Mouse (Mus musculus) gastrocnemius, postnatal 25 days (tissue): ENCODE measurements around the gene Sparcl1. TPM values are rescaled to one million over a fixed set of nuclear protein-coding genes. Genes with fewer than 3 reads are reported as not detected.

Experiments used
- DNase-seq: peaks from one replicate; pipeline ENCODE4 v3.0.0; 2022
- long read RNA-seq, 2 experiments: library from polyadenylated mRNA; stranded (forward); transcript quantifications; one replicate each; pipeline ENCODE4 v2.0.0; 2021
- total RNA-seq, 2 experiments: library from RNA; stranded (reverse); gene quantifications; 1 replicate in 1 of 2; 2 replicates in 1 of 2; pipeline ENCODE4 v1.2.3; 2021

Gene Sparcl1
- 100 to 1,000 TPM; 106 to 110 TPM for total RNA-seq
- long read RNA-seq, experiment 1, transcript Sparcl1-201 (11 exons, 2,759 nt) = major isoform, 45 of 72 reads
- long read RNA-seq, experiment 1, partial matches to known transcripts = 25 of 72 reads
- long read RNA-seq, experiment 1, other reads (novel, unspliced or antisense) = 2 of 72 reads
- long read RNA-seq, experiment 2, transcript Sparcl1-201 (11 exons, 2,759 nt) = major isoform, 126 of 157 reads
- long read RNA-seq, experiment 2, partial matches to known transcripts = 21 of 157 reads
- long read RNA-seq, experiment 2, other reads (novel, unspliced or antisense) = 10 of 157 reads

- peak; percentile 62 for DNase-seq
Measured at GRCm38 (mm10) chr5:104113491-104114172, at the start of gene Sparcl1. Gene Sparcl1, minus strand, starts transcription at chr5:104113733.

DNA sequence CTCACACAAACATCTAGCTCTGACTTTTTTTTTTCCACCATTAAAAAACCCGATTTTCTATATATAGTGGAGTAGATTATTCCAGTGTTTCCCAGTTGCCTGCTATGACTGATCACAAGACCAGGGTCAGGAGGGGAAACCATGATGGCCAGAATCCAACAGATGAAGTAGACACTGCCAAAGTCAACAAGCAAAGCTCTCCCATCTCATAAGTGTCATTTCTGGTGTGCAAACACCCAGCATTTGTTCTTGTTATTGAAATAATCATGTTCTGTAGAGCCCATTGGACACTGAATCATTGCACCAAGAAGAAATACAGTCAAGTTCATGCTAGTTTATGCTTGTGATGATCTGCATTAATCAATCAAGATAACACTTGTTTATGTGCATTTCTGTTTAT, 47.9 kb upstream of the Sparcl1 start:
- peak; percentile 14 for DNase-seq

GRCm38 (mm10) chr5:104160581-104160980, 47.0 kb upstream of the Sparcl1 start:
- DNase-seq = no peak

DNA sequence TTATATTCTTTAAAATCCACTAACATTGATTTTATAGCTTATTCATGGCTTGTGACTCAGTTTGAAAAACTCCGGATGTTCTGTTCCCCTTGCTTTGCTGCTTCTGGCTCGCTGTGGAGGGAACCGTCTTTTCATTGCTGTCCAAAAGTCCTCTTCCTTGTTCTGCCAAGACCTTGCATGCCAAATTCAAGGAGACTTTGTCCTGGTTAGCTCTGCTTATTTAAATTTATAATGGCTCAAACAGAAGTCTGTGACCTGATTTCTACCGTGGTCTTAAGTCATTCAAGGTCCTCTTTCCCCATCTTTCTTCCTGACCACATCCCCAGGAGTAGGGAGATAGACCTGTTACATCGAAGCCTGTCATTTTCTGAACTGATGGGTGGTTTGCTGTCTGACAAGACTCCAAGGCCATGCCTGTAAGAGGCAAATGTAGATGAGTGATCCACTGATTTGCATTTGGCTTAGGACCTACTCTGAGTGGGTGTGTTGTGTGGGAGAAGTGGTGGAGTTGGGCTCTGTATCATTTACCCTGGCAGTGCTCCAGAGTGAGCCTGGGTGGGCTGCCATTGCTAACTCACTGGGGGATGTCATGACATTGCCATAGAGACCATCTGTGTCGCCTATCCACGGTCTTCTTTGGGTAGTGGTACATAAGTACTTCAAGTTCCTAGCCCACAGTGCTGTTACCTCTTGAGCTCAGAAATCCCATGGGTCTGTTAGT, 45.0 kb upstream of the Sparcl1 start:
- peak; percentile 11 for DNase-seq

- no peak for DNase-seq
Measured at GRCm38 (mm10) chr5:104157701-104158100, 44.2 kb upstream of the Sparcl1 start.

GRCm38 (mm10) chr5:104150196-104150595, 36.7 kb upstream of the Sparcl1 start:
- DNase-seq = no peak

DNA sequence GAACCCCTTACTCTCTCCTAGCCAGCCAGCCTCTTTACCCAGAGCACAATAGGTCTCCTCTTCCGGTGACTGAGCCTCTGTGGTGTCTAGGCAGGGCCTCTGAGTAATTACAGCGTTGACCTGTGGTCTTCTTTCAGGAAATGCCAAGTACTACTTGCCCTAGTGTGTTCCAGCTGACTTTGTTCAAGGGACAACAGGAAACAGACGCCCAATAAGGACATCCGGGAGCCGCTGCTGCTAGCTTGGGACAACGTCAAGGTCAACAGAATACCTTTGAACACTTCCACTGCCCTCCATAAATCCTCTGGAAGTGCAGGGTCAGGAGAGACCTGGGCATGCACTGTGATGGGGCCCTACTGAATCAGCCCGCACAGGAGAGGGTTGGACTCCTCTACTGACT, 35.8 kb upstream of the Sparcl1 start:
- no peak for DNase-seq

DNA sequence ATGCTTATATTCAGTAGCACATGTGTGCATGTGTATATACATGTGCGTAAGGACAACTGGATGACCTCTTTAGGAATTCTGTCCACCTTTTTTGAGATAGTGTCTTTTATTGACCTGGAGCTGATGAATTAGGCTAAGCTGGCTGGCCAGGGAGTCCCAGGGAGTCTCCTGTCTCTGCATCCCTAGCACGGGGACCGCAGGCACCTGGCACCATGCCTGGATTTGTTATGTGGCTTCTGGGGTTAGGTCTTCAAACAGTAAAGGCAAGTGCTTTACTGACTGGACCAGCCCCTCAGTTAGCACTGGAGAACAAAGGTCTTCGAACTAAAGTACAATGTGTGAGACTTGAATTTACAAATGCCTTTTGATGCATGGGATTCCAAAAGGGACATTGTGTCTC, 30.5 kb upstream of the Sparcl1 start:
- no peak for DNase-seq

GRCm38 (mm10) chr5:104141067-104141466, 27.5 kb upstream of the Sparcl1 start:
- DNase-seq = no peak

DNA sequence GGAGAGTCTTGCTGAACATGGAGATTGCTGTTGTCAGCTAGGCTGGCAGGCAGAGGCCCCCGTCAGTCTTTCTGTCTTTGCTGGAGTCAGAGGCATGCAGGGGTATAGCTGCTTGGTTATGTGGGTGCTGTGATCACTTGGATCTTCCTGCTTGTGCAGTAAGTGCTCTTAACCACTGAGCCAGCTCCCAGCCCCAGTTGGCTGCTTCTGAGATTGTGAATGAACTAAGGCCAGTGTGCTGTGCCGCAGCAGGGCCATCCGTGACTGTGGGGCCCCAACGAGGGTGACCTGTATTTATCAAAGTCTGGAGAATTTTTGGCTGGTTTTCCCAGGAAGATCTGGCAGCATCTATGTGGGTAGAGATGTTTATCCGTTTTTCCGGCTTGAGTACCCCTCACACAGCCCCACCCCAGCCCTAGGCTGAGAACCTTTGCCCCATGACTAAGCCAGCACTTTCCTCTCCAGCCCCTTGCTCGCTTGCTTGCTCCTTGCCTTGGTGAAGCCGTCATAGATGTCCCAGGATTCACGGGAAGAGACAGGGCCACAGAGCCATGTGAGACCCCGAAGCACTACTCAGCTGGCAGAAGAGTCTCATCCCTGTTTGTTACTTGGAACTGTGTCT, 24.5 kb upstream of the Sparcl1 start:
- no peak for DNase-seq

DNA sequence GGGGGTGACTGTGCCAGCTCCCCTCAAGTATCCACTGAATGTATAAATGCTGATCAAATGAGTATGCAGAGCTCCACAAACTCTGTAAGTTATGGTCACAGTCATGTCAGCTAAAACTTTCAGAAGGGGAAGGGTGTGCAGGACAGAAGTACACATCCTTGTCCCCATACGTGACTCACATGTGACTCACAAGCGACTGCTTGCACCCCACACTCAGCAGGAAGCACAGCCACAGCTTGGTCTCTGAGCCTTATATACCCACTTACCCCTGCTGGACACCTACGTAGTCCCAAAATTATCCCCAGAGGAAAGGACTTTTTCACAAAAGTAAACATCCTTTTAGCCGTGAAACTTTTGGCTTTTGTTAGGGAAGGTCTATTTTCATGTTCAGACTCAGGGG, 20.2 kb upstream of the Sparcl1 start:
- no peak for DNase-seq

GRCm38 (mm10) chr5:104131544-104131943, 18.0 kb upstream of the Sparcl1 start:
- peak; percentile 19 for DNase-seq

GRCm38 (mm10) chr5:104130891-104131290, 17.4 kb upstream of the Sparcl1 start:
- no peak for DNase-seq

DNA sequence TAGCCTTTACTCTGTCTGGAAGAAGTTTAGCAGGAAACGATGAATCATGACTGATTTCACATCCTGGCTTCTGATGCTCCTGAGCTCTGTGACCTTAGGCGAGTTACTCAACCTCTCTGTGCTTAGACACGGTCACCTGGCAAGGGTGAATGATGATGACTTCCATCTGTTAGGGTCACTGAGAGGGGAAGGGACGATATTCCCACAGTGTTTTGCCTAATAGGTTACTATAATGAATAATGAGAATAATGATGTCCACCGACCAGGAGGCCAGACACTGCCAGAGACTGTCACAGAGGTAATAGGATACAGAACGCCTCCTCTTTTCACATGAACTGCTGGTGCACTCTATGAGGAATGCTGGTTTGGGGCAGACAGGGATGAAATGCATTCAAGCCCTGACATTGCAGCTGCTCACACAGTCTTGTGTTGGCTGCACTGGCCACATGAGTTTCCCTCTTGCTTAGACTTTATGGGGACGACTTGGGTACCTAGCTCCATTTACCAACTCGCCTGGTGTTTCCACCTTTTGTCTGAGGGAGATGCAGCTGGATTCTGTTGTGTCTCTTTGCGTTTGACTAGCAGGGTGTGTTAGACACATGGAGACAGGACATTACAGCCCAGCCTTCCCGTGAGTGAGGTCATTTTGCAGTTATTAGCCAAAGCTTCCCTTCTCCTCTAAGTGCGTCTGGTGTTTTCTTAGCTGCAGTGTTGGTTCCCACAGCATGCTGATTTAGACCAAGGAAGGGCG, 14.9 kb upstream of the Sparcl1 start:
- peak; percentile 38 for DNase-seq

- peak; percentile 11 for DNase-seq
Measured at GRCm38 (mm10) chr5:104127351-104127750, 13.8 kb upstream of the Sparcl1 start.

DNA sequence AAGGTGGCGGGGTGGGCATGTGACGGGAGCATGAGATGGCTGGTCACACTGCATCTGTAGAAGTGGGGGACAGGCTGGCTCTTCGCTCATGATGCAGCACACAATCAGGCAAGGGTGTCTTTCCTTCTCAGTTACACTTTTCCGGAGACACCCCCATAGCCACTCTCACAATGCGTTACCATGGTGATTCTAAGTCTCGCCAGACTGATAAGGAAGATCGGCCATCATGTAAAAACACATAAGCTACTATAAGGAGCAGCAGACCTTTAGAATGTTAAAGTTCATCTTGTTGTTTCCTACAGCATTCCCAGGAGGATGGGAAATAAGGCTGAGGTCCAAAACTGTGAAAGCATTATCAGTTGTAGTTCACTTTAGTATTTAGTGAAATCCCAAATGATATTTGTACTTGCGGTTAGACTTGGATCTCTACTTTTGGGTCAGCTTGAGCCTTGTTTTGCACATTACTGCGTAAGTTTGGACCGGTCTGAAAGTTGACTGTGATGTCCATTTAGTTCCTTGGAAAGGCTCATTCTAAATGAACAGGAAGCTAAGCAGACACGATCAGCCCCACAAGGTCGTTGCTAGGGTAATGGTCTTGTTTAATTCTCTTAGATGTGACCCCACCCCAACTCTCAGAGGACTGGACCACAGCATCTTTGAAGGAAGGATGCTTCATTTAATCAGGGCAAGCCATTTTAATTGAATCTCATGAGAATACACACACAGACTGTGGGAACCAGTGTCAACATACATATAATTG, 13.2 kb upstream of the Sparcl1 start:
- no peak for DNase-seq

DNA sequence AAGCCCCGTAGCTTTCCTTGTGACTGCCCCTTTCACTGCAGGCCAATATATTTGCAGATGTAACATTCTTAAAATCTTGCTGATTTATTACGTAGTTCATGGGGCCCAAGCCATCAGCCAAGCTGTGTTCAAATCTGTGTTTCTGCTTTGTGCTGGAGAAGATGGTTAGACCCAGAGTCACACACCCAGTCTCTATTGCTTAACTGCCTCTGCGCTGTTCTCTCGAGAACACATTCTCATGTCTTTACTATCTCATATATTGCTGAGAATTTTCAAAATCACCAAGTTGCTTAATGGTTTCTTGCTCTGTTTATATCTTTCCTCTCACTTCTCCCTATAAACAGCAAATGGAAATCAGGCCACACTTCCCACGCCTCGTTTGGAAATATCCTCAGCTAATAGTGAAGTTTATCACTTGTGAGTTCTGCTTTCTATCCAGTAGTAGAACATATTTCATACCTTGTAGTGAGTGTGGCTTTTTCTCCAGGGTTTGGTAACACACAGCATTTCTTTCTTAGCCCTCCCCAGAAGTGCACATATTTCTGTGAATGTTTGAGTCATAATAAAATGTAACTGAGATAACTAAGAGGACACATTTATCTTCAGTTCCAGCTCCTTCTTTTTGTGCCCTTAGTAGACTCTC, 10.6 kb upstream of the Sparcl1 start:
- DNase-seq = no peak

DNA sequence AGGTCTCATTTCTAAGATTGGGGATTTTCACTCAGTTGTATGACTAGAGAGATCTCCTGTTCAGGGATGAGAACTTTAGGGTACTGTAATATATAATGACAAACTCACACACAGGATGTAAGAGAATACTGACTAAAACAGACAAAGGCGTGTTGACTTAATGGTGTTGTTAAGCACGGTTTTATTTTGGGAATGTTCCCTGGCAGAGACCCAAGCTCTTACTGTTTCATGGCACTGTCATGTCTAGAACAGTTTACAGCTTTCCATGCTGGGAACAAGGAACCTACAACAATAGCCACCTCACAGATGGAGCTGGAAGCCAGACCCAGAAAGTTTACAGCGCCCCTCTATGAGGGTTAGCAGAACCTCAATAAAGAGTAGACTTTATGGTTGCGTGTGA, 2.4 kb upstream of the Sparcl1 start:
- DNase-seq = peak; percentile 17

GRCm38 (mm10) chr5:104115118-104115517, 1.6 kb upstream of the Sparcl1 start:
- DNase-seq = peak; percentile 74

DNA sequence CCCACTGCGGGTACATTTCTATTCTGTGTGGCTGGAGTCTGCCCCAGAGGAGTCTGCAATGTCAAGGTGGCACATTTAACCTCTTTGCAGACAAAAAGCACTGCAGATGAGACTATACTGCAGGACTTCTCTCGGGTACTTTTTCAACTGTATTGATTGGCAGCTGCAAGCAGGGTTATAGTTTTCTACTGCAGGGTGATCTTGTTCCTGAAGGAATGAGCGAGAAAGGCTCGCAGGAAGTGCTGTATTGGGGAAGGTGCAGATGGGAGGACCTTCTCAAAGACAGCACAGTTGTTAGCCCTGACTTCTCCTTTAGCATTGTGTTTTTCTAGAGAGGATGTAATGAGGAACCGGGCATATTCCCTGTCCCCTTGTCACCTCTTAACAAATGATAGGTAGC, 1.0 kb downstream of the Sparcl1 start:
- DNase-seq = no peak

- peak; percentile 20 for DNase-seq
Measured at GRCm38 (mm10) chr5:104112016-104112415, 1.5 kb downstream of the Sparcl1 start.
